Mouse (Mus musculus) forebrain, embryonic 14.5 days (tissue): ENCODE measurements at regions not wholly inside any gene's neighbourhood (a gene's known extent, or its start where the extent isn't known, plus 50 kb on each side); places are given as distances from the start of the nearest gene placed in this dataset.

Experiments
- ATAC-seq: fragments of 200-750 bp; cut with Nextera tagmentation; 2 replicates; pipeline ENCODE4 v1.8.0; 2017; ENCODE audit warnings: mild to moderate bottlenecking, moderate library complexity
- DNase-seq: peaks from one replicate; pipeline ENCODE4 v3.0.0-alpha.2; 2015; ENCODE audit warnings: low spot score
- H3K27ac ChIP-seq: fragments of 300-500 bp; sonication (generic); 2 replicates; pipeline ENCODE4 v1.5.1; 2014; ENCODE audit warnings: low read depth, mild to moderate bottlenecking, control low read depth, low read length, moderate library complexity
- H3K27me3 ChIP-seq: fragments of 300-500 bp; sonication (generic); replicated peaks from 2 replicates; pipeline ENCODE4 v1.6.1; 2014; ENCODE audit warnings: low read length, control low read depth, mixed read lengths; ENCODE audit not compliant: control insufficient read depth, insufficient read depth
- H3K36me3 ChIP-seq: fragments of 300-500 bp; sonication (generic); 2 replicates; pipeline ENCODE4 v1.6.1; 2014; ENCODE audit warnings: low read length, control low read depth; ENCODE audit not compliant: control insufficient read depth, insufficient read depth
- H3K4me1 ChIP-seq: fragments of 300-500 bp; sonication (generic); 2 replicates; pipeline ENCODE4 v1.6.1; 2014; ENCODE audit warnings: antibody characterized with exemption, low read length, control low read depth; ENCODE audit not compliant: control insufficient read depth, insufficient read depth
- H3K4me2 ChIP-seq: fragments of 300-500 bp; sonication (generic); 2 replicates; pipeline ENCODE4 v1.6.1; 2014; ENCODE audit warnings: mild to moderate bottlenecking, control low read depth, low read length
- H3K4me3 ChIP-seq: fragments of 300-500 bp; sonication (generic); 2 replicates; pipeline ENCODE4 v1.5.1; 2014; ENCODE audit warnings: low read depth, low read length, control low read depth
- H3K9ac ChIP-seq: fragments of 300-500 bp; sonication (generic); 2 replicates; pipeline ENCODE4 v1.6.1; 2014; ENCODE audit warnings: mild to moderate bottlenecking, low read length, control low read depth, moderate library complexity
- H3K9me3 ChIP-seq: fragments of 300-500 bp; sonication (generic); replicated peaks from 2 replicates; pipeline ENCODE4 v1.6.1; 2016; ENCODE audit warnings: low read length, control low read depth, mixed read lengths; ENCODE audit not compliant: control insufficient read depth
- WGBS: fragments of 180-500 bp; shearing (Covaris S2); extraction: QIAGEN DNeasy Blood & Tissue Kit; methylation state at CpG from one replicate; pipeline ENCODE4 v1.1.7; 2014; 5-methylcytosine and 5-hydroxymethylcytosine counted together

DNA sequence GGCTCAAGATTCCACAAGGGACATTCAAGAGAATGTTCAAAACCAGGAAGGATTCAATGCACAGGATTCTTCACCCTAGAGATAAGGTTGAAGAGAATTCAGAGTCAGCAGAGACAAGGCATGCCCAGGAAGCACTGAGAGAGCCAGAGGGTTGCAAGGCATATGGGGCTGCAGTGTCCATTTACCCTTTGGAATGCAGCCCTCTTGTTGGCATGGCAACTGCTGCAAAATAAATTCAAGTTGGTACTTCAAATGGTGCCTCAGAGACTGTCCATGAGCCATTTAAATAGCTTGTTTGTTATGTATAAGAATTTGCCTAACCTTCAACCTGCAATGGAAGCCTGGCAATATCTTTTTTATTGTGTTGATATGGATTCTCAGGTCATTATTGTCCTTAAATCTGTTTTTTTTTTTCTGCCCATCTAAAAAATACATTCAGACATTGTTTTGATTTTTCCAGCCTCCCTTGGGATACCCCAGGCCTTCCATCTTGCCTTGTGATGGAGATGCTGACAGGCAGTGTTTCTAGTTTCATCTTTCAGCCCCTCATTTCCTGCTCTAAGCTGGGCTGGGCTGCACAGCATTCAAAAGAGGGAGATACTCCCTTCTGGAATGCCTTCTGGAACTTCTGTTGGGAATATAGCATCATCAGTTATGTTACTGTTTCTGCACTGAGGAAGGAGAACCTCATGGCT, 791.9 kb upstream of the 4930452B06Rik start:
- Histone ChIP-seq H3K9ac (no peak overlapping the region), H3K4me2 (no peak overlapping the region), H3K27me3 (no peaks in the 10 kb centered on the region), H3K4me3 (no peak overlapping the region), H3K27ac (no peak overlapping the region), H3K9me3 (no peaks in the 10 kb centered on the region), H3K36me3 (no peaks in the 10 kb centered on the region), H3K4me1 (no peaks in the 10 kb centered on the region)
- DNase-seq, result peak; percentile 12
- ATAC-seq, result no peak

DNA sequence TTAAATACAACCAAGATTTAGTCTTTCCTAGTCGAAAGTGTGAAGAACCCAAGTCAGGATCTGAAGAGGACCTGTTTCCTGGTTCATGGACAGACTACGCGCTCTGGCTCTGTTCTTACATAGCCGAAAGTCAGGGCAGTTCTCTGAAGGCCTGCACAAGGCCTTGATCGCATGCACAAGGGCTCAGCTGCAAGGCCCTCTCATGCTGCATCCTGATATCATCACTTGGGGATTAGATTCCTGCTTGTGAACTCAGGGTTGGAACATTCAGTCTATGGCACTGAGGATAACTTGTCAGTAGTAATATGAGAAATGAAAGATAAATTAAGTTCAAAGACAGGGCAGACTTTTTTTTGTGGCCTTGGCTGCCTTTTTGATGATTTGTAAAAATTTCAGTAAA, 789.9 kb upstream of the 4930452B06Rik start:
- Histone ChIP-seq H3K9me3 (no peaks in the 10 kb centered on the region), H3K4me3 (no peak overlapping the region), H3K4me1 (no peaks in the 10 kb centered on the region), H3K9ac (no peak overlapping the region), H3K27ac (no peak overlapping the region), H3K36me3 (no peaks in the 10 kb centered on the region), H3K4me2 (no peak overlapping the region), H3K27me3 (no peaks in the 10 kb centered on the region)
- WGBS, result 95% methylated on average over 5 of the region's 5 CpGs
- no peak for ATAC-seq
- DNase-seq, result no peak

GRCm38 (mm10) chr14:9449942-9450341, 783.9 kb upstream of the 4930452B06Rik start:
- peak; percentile 72 for DNase-seq
- H3K4me3 ChIP-seq, result no peak overlapping the region
- no peak overlapping the region for H3K4me2 ChIP-seq
- no peak overlapping the region for H3K9ac ChIP-seq
- 42% methylated on average over 3 of the region's 3 CpGs for WGBS
- ATAC-seq, result peak; percentile 63; the same call in 1 of the 2 replicates
- H3K9me3 ChIP-seq, result no peaks in the 10 kb centered on the region
- H3K4me1 ChIP-seq, result no peaks in the 10 kb centered on the region
- no peaks in the 10 kb centered on the region for H3K27me3 ChIP-seq
- H3K36me3 ChIP-seq, result no peaks in the 10 kb centered on the region
- H3K27ac ChIP-seq, result no peak overlapping the region

DNA sequence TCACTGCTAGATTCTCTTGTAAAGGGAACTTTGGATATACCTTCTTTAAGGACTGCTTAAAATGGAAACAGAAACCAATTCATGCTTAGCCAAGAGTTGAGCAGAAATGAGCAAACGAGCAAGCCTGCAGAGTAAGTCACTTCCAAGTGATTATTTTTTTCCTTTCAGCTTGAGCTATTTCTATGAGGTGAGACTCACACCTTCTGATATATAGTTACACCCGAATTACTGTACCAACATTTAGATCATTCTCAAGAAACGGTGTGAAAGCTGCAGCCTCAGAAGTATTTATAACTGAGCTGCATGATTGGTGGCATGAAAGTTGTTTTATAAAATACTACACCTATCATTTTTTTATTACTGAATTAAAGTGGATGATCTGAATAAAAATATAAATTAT, 771.9 kb upstream of the 4930452B06Rik start:
- ATAC-seq, result no peak
- H3K27ac ChIP-seq, result no peak overlapping the region
- 61% methylated on average over 3 of the region's 3 CpGs for WGBS
- H3K36me3 ChIP-seq, result no peaks in the 10 kb centered on the region
- H3K4me2 ChIP-seq, result no peak overlapping the region
- no peak overlapping the region for H3K9ac ChIP-seq
- H3K27me3 ChIP-seq, result no peaks in the 10 kb centered on the region
- H3K9me3 ChIP-seq, result no peaks in the 10 kb centered on the region
- no peaks in the 10 kb centered on the region for H3K4me1 ChIP-seq
- DNase-seq, result peak; percentile 11
- no peak overlapping the region for H3K4me3 ChIP-seq

DNA sequence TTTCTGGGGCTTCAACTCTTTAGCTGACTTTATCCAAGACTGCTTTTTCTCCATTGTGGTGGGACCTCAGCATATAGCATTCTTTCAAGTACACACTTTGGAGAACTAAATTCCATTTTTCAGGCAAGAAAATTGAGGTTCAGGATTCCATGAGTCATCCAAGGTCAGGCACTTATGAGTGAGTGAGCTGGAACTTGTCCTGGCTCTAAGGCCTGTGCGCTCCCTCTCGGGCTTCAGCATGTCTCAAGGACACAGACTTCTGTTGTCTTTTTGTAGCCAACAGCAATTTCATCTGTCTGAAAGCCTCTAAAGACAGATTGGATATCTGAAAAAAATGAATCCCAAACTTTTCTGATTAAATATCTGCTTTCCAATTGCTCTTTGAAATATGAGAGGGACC, 769.1 kb upstream of the 4930452B06Rik start:
- Histone ChIP-seq H3K36me3 (no peaks in the 10 kb centered on the region), H3K9me3 (no peaks in the 10 kb centered on the region), H3K9ac (no peak overlapping the region), H3K4me1 (no peaks in the 10 kb centered on the region), H3K4me3 (no peak overlapping the region), H3K4me2 (no peak overlapping the region), H3K27me3 (no peaks in the 10 kb centered on the region), H3K27ac (no peak overlapping the region)
- WGBS, result 90% methylated on average over 2 of the region's 2 CpGs
- ATAC-seq, result no peak
- no peak for DNase-seq

DNA sequence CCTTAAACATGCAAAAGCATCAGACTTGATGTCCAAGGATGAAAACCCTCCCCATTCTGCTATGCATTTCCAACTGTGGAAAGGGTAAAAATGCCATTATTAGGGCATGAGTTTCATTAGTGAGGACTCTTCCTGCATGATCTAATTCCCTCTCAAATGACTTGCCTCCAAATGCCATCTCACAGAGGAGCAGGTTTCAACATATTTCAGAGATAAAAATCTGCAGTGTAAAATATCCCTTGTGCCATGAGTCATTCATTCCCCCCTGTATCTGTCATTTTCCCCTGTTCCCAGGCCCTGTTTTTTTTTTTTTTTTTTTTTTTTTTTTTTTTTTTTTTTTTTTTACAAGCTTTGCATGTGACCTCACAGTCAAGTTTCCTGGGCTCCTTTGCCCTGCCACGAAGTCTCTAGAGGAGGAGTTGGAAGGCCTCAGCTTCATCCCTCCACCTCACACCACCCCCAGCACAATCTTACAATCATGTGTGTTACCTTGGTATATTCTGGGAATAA, 767.1 kb upstream of the 4930452B06Rik start:
- Histone ChIP-seq H3K4me1 (no peaks in the 10 kb centered on the region), H3K27ac (no peak overlapping the region), H3K4me2 (no peak overlapping the region), H3K9ac (no peak overlapping the region), H3K27me3 (no peaks in the 10 kb centered on the region), H3K9me3 (no peaks in the 10 kb centered on the region), H3K4me3 (no peak overlapping the region), H3K36me3 (no peaks in the 10 kb centered on the region)
- ATAC-seq (no peak), DNase-seq (no peak)
- 67% methylated on average over 1 of the region's 1 CpGs for WGBS

DNA sequence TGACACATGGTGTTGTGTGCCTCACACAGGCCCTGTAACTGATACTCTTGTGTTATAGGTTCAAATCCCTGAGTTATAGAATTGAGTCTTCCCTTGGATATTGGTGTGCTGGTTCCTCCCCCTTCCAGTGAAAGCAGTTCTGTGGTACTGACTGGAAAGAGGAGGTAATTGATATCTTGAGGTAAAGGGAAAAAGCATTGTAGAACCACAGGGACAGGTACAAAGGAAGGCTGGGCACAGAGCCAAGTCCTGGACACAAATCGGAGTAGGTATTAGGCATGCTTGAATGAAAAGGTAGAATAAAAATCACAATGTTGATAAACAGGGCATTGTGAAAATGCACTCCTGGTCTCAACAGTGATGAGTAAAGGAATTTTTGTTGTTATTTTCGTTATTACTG, 765.8 kb upstream of the 4930452B06Rik start:
- Histone ChIP-seq H3K9ac (no peak overlapping the region), H3K36me3 (no peaks in the 10 kb centered on the region), H3K9me3 (no peaks in the 10 kb centered on the region), H3K4me3 (no peak overlapping the region), H3K4me2 (no peak overlapping the region), H3K27ac (no peak overlapping the region), H3K27me3 (no peaks in the 10 kb centered on the region), H3K4me1 (no peaks in the 10 kb centered on the region)
- DNase-seq (no peak), ATAC-seq (no peak)
- 26% methylated on average over 2 of the region's 2 CpGs for WGBS

DNA sequence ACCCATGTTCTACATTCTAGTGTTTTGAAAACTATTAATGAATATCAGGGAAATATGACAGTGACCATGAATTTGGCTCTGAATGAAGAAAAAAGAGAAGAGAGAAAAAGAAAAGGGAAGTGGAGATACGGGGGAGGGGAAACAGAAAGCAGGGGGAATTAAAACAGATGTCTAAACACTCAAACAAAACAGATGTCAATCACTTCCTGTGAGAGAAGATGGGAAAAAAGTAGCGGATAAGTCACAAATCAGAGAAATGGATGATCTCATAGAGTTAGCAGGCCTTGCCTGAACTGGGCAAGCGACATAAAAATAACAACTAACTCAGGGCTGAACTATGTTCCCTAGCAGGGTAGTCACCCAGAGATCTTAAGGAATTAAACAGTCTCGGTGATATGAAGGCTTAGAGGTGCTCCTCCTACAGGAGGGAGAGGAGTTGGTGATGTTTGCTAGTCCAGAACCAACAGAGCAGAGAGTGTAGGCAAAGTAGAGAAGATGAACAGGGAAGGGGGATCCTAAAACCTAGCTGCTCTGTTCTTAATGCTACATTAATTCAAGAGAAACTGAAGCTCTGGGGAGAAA, 745.9 kb upstream of the 4930452B06Rik start:
- ATAC-seq (no peak), DNase-seq (no peak)
- Histone ChIP-seq H3K36me3 (no peaks in the 10 kb centered on the region), H3K27ac (no peak overlapping the region), H3K4me2 (no peak overlapping the region), H3K9me3 (no peaks in the 10 kb centered on the region), H3K9ac (no peak overlapping the region), H3K27me3 (no peaks in the 10 kb centered on the region), H3K4me3 (no peak overlapping the region), H3K4me1 (no peaks in the 10 kb centered on the region)
- 71% methylated on average over 4 of the region's 4 CpGs for WGBS

- 88% methylated on average over 7 of the region's 7 CpGs for WGBS
- Histone ChIP-seq H3K36me3 (no peaks in the 10 kb centered on the region), H3K9me3 (no peaks in the 10 kb centered on the region), H3K4me2 (no peak overlapping the region), H3K27ac (no peak overlapping the region), H3K4me1 (no peaks in the 10 kb centered on the region), H3K4me3 (no peak overlapping the region), H3K9ac (no peak overlapping the region), H3K27me3 (no peaks in the 10 kb centered on the region)
- ATAC-seq (no peak), DNase-seq (no peak)
Observed at GRCm38 (mm10) chr14:9403688-9404087, 737.6 kb upstream of the 4930452B06Rik start.
